Mouse (Mus musculus) forebrain, embryonic 16.5 days (tissue): ENCODE data around the gene Ror1. TPM values are rescaled to one million over a fixed set of nuclear protein-coding genes. Genes with fewer than 3 reads are reported as not detected.

Experiments
- ATAC-seq: fragments of 200-750 bp; cut with Nextera tagmentation; 2 replicates; pipeline ENCODE4 v1.8.0; 2017; ENCODE audit warnings: mild to moderate bottlenecking, moderate library complexity
- H3K27ac ChIP-seq: fragments of 300-500 bp; sonication (generic); 2 replicates; pipeline ENCODE4 v1.5.1; 2014; ENCODE audit warnings: low read length, control low read depth
- H3K27me3 ChIP-seq: fragments of 300-500 bp; sonication (generic); replicated peaks from 2 replicates; pipeline ENCODE4 v1.6.1; 2014; ENCODE audit warnings: low read length; ENCODE audit not compliant: control insufficient read depth, insufficient read depth
- H3K36me3 ChIP-seq: fragments of 300-500 bp; sonication (generic); 2 replicates; pipeline ENCODE4 v1.6.1; 2014; ENCODE audit not compliant: control insufficient read depth, insufficient read depth
- H3K4me1 ChIP-seq: fragments of 300-500 bp; sonication (generic); replicated peaks from 2 replicates; pipeline ENCODE4 v1.6.1; 2014; ENCODE audit warnings: low read length; ENCODE audit not compliant: control insufficient read depth, insufficient read depth
- H3K4me2 ChIP-seq: fragments of 300-500 bp; sonication (generic); 2 replicates; pipeline ENCODE4 v1.6.1; 2014; ENCODE audit warnings: mild to moderate bottlenecking, low read length, control low read depth
- H3K4me3 ChIP-seq: fragments of 300-500 bp; sonication (generic); replicated peaks from 2 replicates; pipeline ENCODE4 v1.5.1; 2014; ENCODE audit warnings: mild to moderate bottlenecking, low read length, control low read depth
- H3K9ac ChIP-seq: fragments of 300-500 bp; sonication (generic); replicated peaks from 2 replicates; pipeline ENCODE4 v1.6.1; 2014; ENCODE audit warnings: low read depth, low read length, control low read depth
- H3K9me3 ChIP-seq: fragments of 300-500 bp; sonication (generic); 2 replicates; pipeline ENCODE4 v1.6.1; 2016; ENCODE audit warnings: low read length; ENCODE audit not compliant: control insufficient read depth
- WGBS: fragments of 180-500 bp; shearing (Covaris S2); extraction: QIAGEN DNeasy Blood & Tissue Kit; methylation state at CpG from one replicate; pipeline ENCODE4 v1.1.7; 2014; 5-methylcytosine and 5-hydroxymethylcytosine counted together
- polyA plus RNA-seq: library from polyadenylated mRNA; unstranded; fragments of >200 nt; fragmentation: Nextera tagmentation; extraction: Ambion mirVana; gene quantifications from 2 replicates; pipeline ENCODE4 v1.2.1, GENCODE M21; 2015

The Ror1 gene
- polyA plus RNA-seq, 1 experiment from 2014 or later: 0.89 TPM

DNA sequence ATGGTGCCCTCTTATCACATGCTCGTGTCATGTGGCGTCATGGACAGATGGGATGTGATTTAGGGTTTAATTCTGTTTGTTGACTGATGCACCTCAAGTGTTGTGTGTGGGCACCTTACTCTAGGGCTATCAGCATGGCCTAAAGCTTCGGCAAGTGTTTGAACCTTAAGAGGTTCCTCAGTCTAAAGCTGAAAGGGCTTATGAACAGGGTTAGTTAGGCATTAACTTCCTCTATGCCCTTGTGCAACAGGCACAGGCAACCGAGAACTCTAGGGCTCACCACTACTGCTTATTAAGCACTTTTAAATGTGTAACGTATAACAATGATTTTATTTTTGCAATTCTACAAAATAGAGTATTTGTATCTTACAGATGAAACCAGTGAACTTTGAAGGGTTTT is 162.9 kb downstream of the Ror1 start:
- Histone ChIP-seq H3K27ac (no peak overlapping the region), H3K4me3 (no peak overlapping the region), H3K4me2 (no peak overlapping the region), H3K36me3 (no peaks in the 10 kb centered on the region), H3K27me3 (no peaks in the 10 kb centered on the region), H3K4me1 (no peaks in the 10 kb centered on the region), H3K9me3 (no peaks in the 10 kb centered on the region), H3K9ac (no peak overlapping the region)
- 95% methylated on average over 5 of the region's 5 CpGs for WGBS
- ATAC-seq: no peak

DNA sequence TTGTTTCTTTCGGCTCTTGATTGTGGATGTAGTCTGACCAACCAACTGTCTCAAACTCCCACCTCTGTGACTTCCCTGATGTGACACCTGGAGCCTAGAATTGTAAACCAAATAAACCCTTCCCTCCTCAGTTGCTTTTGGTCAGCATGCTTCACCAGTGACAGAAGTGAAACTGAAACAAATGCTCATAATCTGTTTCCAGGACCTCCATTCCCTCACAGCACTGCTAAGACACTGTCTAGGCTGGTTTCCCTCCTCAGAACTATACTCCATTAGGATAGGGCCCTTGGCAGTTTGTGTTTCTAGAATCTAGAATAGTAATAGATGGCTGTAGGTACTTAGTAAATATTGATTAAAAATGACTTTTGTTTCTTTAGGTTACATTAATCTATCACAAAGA is 168.3 kb downstream of the Ror1 start:
- Histone ChIP-seq H3K27me3 (no peaks in the 10 kb centered on the region), H3K9ac (no peak overlapping the region), H3K4me3 (no peak overlapping the region), H3K36me3 (no peaks in the 10 kb centered on the region), H3K27ac (no peak overlapping the region), H3K4me1 (no peaks in the 10 kb centered on the region), H3K4me2 (no peak overlapping the region), H3K9me3 (no peaks in the 10 kb centered on the region)
- no peak for ATAC-seq
- WGBS: 100% methylated on average over 1 of the region's 1 CpGs

DNA sequence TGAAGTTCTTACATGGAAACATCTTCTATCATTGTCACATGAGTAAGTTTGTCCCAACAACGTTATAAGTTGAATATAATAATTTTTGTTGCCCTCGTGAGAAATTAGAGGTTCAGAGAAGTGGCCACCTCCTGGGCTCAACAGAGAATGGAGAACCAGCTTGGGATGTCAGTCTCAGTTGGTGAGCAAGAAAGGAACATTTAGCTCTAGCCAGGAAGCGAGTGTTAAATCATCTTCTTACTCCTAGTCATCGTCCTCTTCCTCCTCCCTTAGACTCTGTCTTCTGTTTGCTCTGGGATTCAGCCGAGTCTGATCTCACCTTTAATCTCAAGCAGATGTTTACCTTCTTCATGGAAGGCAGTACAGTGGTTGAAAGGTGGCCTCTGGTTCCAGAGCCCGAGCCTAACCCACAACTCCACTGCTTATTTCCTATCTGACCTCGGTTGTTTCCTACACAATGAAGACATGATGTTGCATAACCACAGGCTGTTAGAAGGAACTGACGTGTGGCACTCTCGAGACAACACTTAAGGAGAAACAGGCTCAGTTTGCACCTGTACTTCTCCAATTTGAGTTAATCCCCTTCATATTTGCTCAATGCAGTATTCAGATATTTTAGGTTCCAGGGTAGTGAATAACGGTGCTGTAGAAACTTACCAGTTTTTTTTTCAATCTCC is 175.6 kb downstream of the Ror1 start:
- WGBS: 84% methylated on average over 10 of the region's 10 CpGs
- no peaks in the 10 kb centered on the region for H3K9me3 ChIP-seq
- no peaks in the 10 kb centered on the region for H3K4me1 ChIP-seq
- no peaks in the 10 kb centered on the region for H3K36me3 ChIP-seq
- H3K9ac ChIP-seq: no peak overlapping the region
- H3K27me3 ChIP-seq: no peaks in the 10 kb centered on the region
- no peak overlapping the region for H3K27ac ChIP-seq
- H3K4me3 ChIP-seq: no peak overlapping the region
- ATAC-seq: no peak
- H3K4me2 ChIP-seq: no peak overlapping the region

GRCm38 (mm10) chr4:100271736-100272127 is 176.1 kb downstream of the Ror1 start:
- ATAC-seq: no peak
- no peaks in the 10 kb centered on the region for H3K27me3 ChIP-seq
- H3K36me3 ChIP-seq: no peaks in the 10 kb centered on the region
- 66% methylated on average over 6 of the region's 6 CpGs for WGBS
- H3K4me1 ChIP-seq: no peaks in the 10 kb centered on the region
- H3K4me3 ChIP-seq: no peak overlapping the region
- no peaks in the 10 kb centered on the region for H3K9me3 ChIP-seq
- no peak overlapping the region for H3K9ac ChIP-seq
- no peak overlapping the region for H3K27ac ChIP-seq
- H3K4me2 ChIP-seq: no peak overlapping the region

- H3K4me1 ChIP-seq: no peaks in the 10 kb centered on the region
- H3K4me2 ChIP-seq: no peak overlapping the region
- H3K9me3 ChIP-seq: no peaks in the 10 kb centered on the region
- H3K27me3 ChIP-seq: no peaks in the 10 kb centered on the region
- no peak for ATAC-seq
- H3K27ac ChIP-seq: no peak overlapping the region
- H3K4me3 ChIP-seq: no peak overlapping the region
- H3K36me3 ChIP-seq: no peaks in the 10 kb centered on the region
- 91% methylated on average over 3 of the region's 3 CpGs for WGBS
- no peak overlapping the region for H3K9ac ChIP-seq
These were observed 177.8 kb downstream of the Ror1 start for GRCm38 (mm10) chr4:100273356-100273755.

- Histone ChIP-seq H3K36me3 (no peaks in the 10 kb centered on the region), H3K4me3 (no peak overlapping the region), H3K4me1 (no peaks in the 10 kb centered on the region), H3K27ac (no peak overlapping the region), H3K27me3 (no peaks in the 10 kb centered on the region), H3K9me3 (no peaks in the 10 kb centered on the region), H3K4me2 (no peak overlapping the region), H3K9ac (no peak overlapping the region)
- WGBS: 91% methylated on average over 4 of the region's 4 CpGs
- no peak for ATAC-seq
These were observed 178.4 kb downstream of the Ror1 start for GRCm38 (mm10) chr4:100273807-100274480.

- H3K27me3 ChIP-seq: no peaks in the 10 kb centered on the region
- H3K4me1 ChIP-seq: no peaks in the 10 kb centered on the region
- H3K27ac ChIP-seq: no peak overlapping the region
- no peaks in the 10 kb centered on the region for H3K9me3 ChIP-seq
- no peaks in the 10 kb centered on the region for H3K36me3 ChIP-seq
- ATAC-seq: no peak
- 85% methylated on average over 7 of the region's 7 CpGs for WGBS
- no peak overlapping the region for H3K4me3 ChIP-seq
- no peak overlapping the region for H3K9ac ChIP-seq
- H3K4me2 ChIP-seq: no peak overlapping the region
These were observed 180.9 kb downstream of the Ror1 start for GRCm38 (mm10) chr4:100276482-100276881.

DNA sequence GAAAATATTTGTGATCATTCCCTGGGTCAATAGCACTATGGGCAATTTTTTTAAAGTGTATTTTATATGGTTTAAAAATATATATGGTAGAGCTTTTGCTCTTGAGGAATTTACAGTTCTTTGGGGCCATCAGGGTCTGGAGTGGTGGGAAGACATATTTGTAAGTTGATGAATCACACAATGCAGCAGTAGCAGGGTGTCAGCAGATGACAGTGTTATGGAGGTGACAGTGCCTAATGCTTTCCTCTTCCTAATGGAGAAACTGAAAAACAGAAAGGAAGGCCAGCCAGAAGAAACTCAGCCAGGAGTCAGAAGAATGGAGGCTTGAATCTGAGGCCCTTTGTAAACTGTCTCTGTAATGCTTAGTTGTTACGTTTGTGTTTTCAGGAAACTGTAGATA is 181.4 kb downstream of the Ror1 start:
- no peaks in the 10 kb centered on the region for H3K4me1 ChIP-seq
- H3K27me3 ChIP-seq: no peaks in the 10 kb centered on the region
- ATAC-seq: no peak
- H3K4me3 ChIP-seq: no peak overlapping the region
- H3K4me2 ChIP-seq: no peak overlapping the region
- H3K9ac ChIP-seq: no peak overlapping the region
- H3K27ac ChIP-seq: no peak overlapping the region
- H3K9me3 ChIP-seq: no peaks in the 10 kb centered on the region
- H3K36me3 ChIP-seq: no peaks in the 10 kb centered on the region
- WGBS: 83% methylated on average over 1 of the region's 1 CpGs

DNA sequence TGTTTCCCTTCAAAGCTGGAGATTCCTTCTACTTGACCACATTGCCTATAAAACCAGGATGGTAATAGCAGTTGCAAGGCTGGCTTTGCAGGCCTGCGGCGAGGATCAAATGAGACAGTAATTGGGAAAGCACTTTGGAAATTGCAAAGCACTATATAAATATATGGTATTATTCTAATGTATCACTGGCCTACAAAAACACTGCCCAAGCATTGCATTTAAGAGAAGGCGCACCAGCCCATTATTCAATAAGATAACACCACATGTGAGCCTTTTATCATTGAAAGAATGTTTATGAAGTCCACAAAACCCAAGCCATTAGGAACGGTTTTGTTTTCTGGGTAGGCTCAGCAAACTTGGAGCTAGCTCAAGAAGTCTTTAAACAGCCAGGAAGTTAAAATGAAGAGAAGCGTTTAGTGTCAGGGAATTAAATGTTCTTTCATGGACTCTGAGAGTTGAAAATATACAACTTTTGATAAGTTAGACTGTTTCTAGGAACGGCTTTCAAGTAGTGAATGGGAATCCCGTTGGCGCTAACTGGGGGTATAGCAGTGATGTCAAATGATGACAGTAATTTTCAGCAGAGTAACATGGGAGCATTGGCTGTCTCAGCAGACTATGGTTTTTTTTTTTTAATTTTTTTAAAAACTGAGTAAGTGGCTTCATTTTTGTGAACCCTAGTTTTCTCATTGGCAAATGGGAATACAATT is 187.7 kb downstream of the Ror1 start:
- Histone ChIP-seq H3K9me3 (no peaks in the 10 kb centered on the region), H3K27me3 (no peaks in the 10 kb centered on the region), H3K27ac (no peak overlapping the region), H3K4me2 (no peak overlapping the region), H3K9ac (no peak overlapping the region), H3K36me3 (no peaks in the 10 kb centered on the region), H3K4me1 (no peaks in the 10 kb centered on the region), H3K4me3 (no peak overlapping the region)
- no peak for ATAC-seq
- WGBS: 86% methylated on average over 8 of the region's 8 CpGs
